Mouse (Mus musculus) liver, embryonic 12.5 days (tissue): ENCODE data around the gene Slc22a23. TPM values are rescaled to one million over a fixed set of nuclear protein-coding genes. Genes with fewer than 3 reads are reported as not detected.

Source experiments
- ATAC-seq: fragments of 200-750 bp; cut with Nextera tagmentation; 2 replicates; pipeline ENCODE4 v1.8.0; 2017; ENCODE audit warnings: moderate number of reproducible peaks, mild to moderate bottlenecking, moderate library complexity
- H3K27ac ChIP-seq: fragments of 300-500 bp; sonication (generic); 2 replicates; pipeline ENCODE4 v1.5.1; 2016; ENCODE audit warnings: mild to moderate bottlenecking
- H3K27me3 ChIP-seq: fragments of 300-500 bp; sonication (generic); replicated peaks from 2 replicates; pipeline ENCODE4 v1.6.1; 2016; ENCODE audit warnings: mild to moderate bottlenecking, moderate library complexity
- H3K36me3 ChIP-seq: fragments of 300-500 bp; sonication (generic); 2 replicates; pipeline ENCODE4 v1.6.1; 2016; ENCODE audit warnings: mild to moderate bottlenecking, moderate library complexity
- H3K4me1 ChIP-seq: fragments of 300-500 bp; sonication (generic); 2 replicates; pipeline ENCODE4 v1.6.1; 2016
- H3K4me2 ChIP-seq: fragments of 300-500 bp; sonication (generic); 2 replicates; pipeline ENCODE4 v1.6.1; 2016; ENCODE audit warnings: mild to moderate bottlenecking, moderate library complexity
- H3K4me3 ChIP-seq: fragments of 300-500 bp; sonication (generic); 2 replicates; pipeline ENCODE4 v1.5.1; 2016; ENCODE audit warnings: mild to moderate bottlenecking, moderate library complexity
- H3K9ac ChIP-seq: fragments of 300-500 bp; sonication (generic); 2 replicates; pipeline ENCODE4 v1.6.1; 2016; ENCODE audit warnings: mild to moderate bottlenecking, moderate library complexity
- H3K9me3 ChIP-seq: fragments of 300-500 bp; sonication (generic); replicated peaks from 2 replicates; pipeline ENCODE4 v1.6.1; 2016; ENCODE audit warnings: mild to moderate bottlenecking, moderate library complexity
- WGBS: fragments of 180-500 bp; shearing (Covaris S2); methylation state at CpG from one replicate; pipeline ENCODE4 v1.1.7; 2016; ENCODE audit not compliant: insufficient replicate concordance; 5-methylcytosine and 5-hydroxymethylcytosine counted together
- polyA plus RNA-seq: library from polyadenylated mRNA; unstranded; fragments of >200 nt; fragmentation: Nextera tagmentation; extraction: Ambion mirVana; gene quantifications from 2 replicates; pipeline ENCODE4 v1.2.1, GENCODE M21; 2016

The Slc22a23 gene
- polyA plus RNA-seq, 1 experiment from 2014 or later = 13.8 TPM

DNA sequence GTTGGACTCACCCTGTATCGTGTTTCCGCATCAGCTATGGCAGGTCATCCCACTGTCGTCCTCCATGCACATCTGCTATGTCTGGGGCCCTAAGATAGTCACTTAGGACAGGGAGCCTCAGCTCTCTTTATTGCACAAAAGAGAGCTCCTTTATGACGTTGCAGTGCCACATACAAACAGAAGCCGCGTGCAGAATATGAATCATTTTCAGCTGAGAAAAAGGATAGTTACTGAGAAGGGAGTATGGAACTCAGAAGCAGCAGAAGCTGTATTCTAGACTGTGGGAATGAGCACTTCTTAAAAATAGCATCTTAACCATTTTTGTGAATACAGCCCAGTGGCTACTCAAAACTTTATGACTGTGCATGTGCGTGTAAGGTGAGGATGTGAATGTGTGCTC lies 87.8 kb downstream of the Slc22a23 start:
- peaks cover 85% of the 10 kb centered on the region for H3K4me1 ChIP-seq

DNA sequence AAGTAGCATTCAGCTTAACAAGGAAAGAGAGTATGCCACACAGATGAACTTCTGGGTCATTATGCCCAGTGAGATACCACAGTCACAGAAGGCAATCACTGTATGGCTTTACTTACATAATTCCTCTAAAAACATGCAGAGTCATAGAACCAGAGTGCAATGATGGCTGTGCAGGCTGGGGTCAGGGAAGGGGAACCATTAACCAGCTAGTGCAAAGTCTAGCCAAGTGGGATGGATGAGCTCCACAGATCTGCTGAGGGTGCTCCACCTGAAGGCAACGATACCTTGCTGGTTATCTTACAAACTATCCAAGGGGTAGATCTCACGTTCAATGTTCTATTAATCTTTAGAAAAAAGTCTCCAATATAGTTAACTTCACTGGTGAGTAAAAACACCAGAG lies 88.3 kb downstream of the Slc22a23 start:
- WGBS = 84% methylated on average over 2 of the region's 2 CpGs
- no peak overlapping the region for H3K4me2 ChIP-seq
- H3K27ac ChIP-seq = no peak overlapping the region
- ATAC-seq = no peak
- peaks cover 66% of the 10 kb centered on the region for H3K36me3 ChIP-seq
- H3K4me3 ChIP-seq = no peak overlapping the region
- H3K27me3 ChIP-seq = no peaks in the 10 kb centered on the region
- H3K9ac ChIP-seq = no peak overlapping the region
- H3K4me1 ChIP-seq = peaks cover 85% of the 10 kb centered on the region
- H3K9me3 ChIP-seq = no peaks in the 10 kb centered on the region

More for the DNA sequence above, 87.8 kb downstream of the Slc22a23 start:
- ATAC-seq = no peak
- no peaks in the 10 kb centered on the region for H3K27me3 ChIP-seq
- H3K36me3 ChIP-seq = peaks cover 62% of the 10 kb centered on the region
- H3K9me3 ChIP-seq = no peaks in the 10 kb centered on the region
- no peak overlapping the region for H3K4me3 ChIP-seq
- WGBS = 81% methylated on average over 7 of the region's 7 CpGs
- no peak overlapping the region for H3K4me2 ChIP-seq
- H3K27ac ChIP-seq = no peak overlapping the region
- H3K9ac ChIP-seq = no peak overlapping the region

DNA sequence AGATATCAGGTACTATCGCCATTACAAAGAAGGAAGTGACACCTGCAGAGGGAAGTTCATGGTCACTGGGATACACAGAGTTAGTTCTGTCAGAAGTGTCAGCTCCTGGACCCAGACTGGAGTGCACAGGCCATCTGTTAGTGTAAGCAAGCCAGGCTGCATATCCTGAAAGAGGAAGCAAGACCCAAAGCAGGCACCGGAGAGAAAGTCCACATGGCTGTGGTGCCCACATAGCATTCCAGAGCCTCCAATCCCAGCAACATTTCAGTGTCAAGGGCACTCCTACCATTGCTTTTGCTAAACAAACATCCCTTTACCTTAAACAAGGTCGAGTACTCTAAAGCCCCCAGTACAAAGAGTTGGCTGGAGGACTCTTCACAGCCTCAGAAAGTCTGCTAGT lies 89.7 kb downstream of the Slc22a23 start:
- WGBS = 35% methylated on average over 3 of the region's 3 CpGs
- H3K9ac ChIP-seq = no peak overlapping the region
- peaks cover 61% of the 10 kb centered on the region for H3K36me3 ChIP-seq
- no peaks in the 10 kb centered on the region for H3K27me3 ChIP-seq
- no peak for ATAC-seq
- H3K9me3 ChIP-seq = no peaks in the 10 kb centered on the region
- H3K27ac ChIP-seq = peak overlapping the region; percentile 66
- no peak overlapping the region for H3K4me3 ChIP-seq
- peaks cover 72% of the 10 kb centered on the region for H3K4me1 ChIP-seq
- no peak overlapping the region for H3K4me2 ChIP-seq

DNA sequence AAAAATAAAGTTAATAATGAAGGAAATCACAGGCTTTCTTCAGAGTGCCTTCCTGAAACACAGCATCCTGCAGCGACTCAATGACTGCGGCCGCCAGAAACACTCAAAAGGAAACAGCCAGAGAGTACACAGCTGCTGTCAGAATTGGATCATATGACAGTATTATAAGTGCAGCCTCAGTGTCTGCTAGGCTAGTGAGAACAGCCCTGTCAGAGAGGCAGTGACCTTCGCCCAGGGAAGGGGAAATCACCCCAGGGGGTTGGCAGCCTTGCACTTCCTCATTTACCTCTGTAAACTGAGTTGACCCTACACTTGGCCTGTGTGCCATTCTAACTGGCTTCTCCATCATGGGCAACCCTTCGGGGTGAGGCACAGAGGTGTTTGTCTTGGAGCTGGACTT lies 90.3 kb downstream of the Slc22a23 start:
- Histone ChIP-seq H3K36me3 (peaks cover 60% of the 10 kb centered on the region), H3K9ac (no peak overlapping the region), H3K4me2 (peak overlapping the region; percentile 28), H3K4me3 (no peak overlapping the region), H3K27ac (peak overlapping the region; percentile 66), H3K4me1 (peaks cover 66% of the 10 kb centered on the region), H3K27me3 (no peaks in the 10 kb centered on the region), H3K9me3 (no peaks in the 10 kb centered on the region)
- peak; percentile 33 for ATAC-seq
- WGBS = 69% methylated on average over 5 of the region's 5 CpGs

DNA sequence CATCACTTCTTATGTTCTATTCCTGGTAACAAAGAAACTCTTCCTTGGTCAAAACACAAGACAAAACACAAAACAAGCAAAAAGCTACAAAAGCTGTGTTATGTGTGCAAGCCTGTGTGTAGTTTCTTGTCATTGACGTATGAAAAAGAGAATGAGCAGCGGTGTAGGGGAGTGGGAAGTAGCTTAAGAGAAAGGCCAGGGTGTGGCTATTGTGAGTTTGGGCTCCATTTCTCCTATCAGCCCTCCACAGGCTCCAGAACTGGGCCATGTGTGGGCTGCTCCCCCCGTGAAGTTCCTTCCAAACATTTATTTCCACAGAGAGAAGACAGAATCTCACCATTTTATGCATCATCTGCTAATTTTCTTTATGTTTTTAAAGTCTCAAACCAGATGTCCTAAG lies 91.2 kb downstream of the Slc22a23 start:
- Histone ChIP-seq H3K4me2 (peak overlapping the region; percentile 28), H3K4me3 (no peak overlapping the region), H3K9me3 (no peaks in the 10 kb centered on the region), H3K27me3 (no peaks in the 10 kb centered on the region), H3K36me3 (peaks cover 57% of the 10 kb centered on the region), H3K9ac (no peak overlapping the region), H3K27ac (peak overlapping the region; percentile 66; the same call in 1 of the 2 replicates), H3K4me1 (peaks cover 65% of the 10 kb centered on the region)
- 37% methylated on average over 3 of the region's 3 CpGs for WGBS
- peak; percentile 81 for ATAC-seq

DNA sequence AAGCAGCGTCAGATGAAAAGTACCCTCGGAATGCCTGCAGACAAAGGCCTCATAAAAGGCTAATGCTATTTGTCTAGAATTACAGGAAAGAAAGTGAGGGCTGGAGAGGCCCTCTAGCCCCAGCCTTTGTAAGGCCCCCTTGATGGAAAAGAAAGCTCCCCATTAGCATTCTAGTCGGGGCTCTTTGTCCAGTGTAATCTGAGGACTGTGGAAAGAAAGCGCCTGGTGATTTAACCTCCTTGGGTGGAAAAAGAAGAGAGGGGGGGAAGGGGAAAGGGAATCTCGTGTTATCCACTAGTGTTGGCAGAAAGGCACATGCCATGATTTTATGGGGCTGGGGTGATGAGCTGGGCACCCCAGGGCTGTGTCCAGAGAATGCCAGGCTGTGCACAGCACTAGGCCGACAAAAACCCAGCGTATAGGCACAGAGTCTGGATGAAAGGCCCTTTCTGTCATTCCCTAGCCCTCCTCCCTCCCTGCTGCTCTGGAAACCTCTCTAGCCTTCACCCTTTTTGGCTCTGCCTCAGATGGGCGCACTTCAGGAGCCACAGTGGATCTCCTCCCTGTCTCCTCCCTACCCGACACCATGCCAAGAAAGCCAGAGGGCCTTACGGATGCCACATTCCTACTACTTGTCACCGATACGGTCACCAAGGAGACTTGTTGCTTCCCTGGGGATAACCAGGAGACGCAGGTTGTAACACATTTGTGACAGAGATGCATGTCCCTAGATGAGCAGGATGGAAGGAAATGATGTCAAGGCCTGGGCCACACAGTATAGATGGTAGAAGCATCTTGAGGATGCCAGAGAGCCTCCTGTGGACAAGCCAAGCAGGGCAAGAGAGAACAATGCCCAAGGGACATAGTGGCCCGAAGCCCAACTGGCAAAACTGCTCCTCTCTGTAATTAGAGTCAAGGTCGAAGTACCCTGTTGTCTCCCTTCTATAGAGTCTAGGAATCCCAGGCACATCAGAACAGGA lies 95.8 kb downstream of the Slc22a23 start:
- H3K4me2 ChIP-seq = no peak overlapping the region
- no peaks in the 10 kb centered on the region for H3K27me3 ChIP-seq
- peaks cover 50% of the 10 kb centered on the region for H3K36me3 ChIP-seq
- H3K4me3 ChIP-seq = no peak overlapping the region
- WGBS = 84% methylated on average over 15 of the region's 15 CpGs
- H3K27ac ChIP-seq = no peak overlapping the region
- H3K4me1 ChIP-seq = peaks cover 38% of the 10 kb centered on the region
- no peak overlapping the region for H3K9ac ChIP-seq
- H3K9me3 ChIP-seq = no peaks in the 10 kb centered on the region
- ATAC-seq = no peak

DNA sequence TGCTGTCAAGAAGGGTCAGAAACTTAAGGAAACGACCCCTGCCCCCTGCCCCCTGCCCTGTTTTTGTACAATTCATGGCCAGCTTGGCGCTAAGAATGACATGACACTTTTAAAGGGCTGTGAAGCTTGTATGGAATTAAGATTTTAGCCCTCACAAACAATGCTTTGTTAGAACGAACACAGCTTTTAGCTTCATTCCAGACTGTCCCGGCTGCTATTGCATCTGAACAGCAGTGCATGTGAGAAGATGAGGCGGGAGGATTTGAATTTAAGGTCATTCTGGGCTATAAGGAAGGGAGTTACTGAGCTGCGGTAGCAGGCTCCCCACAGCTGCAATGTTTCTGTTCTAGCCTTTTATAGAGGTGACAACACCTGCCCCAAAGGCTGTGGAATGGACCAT lies 96.9 kb downstream of the Slc22a23 start:
- Histone ChIP-seq H3K4me1 (peaks cover 27% of the 10 kb centered on the region), H3K9me3 (no peaks in the 10 kb centered on the region), H3K4me2 (no peak overlapping the region), H3K27me3 (no peaks in the 10 kb centered on the region), H3K9ac (no peak overlapping the region), H3K27ac (no peak overlapping the region), H3K4me3 (no peak overlapping the region), H3K36me3 (peaks cover 53% of the 10 kb centered on the region)
- 77% methylated on average over 6 of the region's 6 CpGs for WGBS
- ATAC-seq = no peak

DNA sequence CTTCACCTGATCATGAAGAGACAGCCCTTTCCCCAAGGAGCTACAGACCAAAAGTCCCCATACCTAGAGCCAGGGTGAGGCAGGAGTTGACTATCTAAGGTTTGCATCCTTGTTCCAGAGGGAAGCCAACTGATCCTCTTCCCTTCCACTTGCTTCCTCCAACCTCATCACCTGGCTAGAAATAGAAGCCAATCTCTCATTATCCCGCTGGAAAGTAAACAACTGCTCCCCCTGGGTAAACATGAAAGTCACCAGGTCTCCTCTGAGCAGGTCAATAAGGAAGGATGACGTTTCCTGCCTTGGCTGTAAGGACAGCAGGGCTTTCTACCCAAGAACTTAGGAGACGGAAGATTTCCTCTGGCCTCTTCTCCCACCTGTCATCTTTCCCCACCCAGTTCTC lies 98.2 kb downstream of the Slc22a23 start:
- no peaks in the 10 kb centered on the region for H3K27me3 ChIP-seq
- 70% methylated on average over 3 of the region's 3 CpGs for WGBS
- H3K4me3 ChIP-seq = no peak overlapping the region
- ATAC-seq = no peak
- peaks cover 32% of the 10 kb centered on the region for H3K4me1 ChIP-seq
- peaks cover 47% of the 10 kb centered on the region for H3K36me3 ChIP-seq
- no peak overlapping the region for H3K27ac ChIP-seq
- no peak overlapping the region for H3K9ac ChIP-seq
- H3K4me2 ChIP-seq = no peak overlapping the region
- H3K9me3 ChIP-seq = no peaks in the 10 kb centered on the region

DNA sequence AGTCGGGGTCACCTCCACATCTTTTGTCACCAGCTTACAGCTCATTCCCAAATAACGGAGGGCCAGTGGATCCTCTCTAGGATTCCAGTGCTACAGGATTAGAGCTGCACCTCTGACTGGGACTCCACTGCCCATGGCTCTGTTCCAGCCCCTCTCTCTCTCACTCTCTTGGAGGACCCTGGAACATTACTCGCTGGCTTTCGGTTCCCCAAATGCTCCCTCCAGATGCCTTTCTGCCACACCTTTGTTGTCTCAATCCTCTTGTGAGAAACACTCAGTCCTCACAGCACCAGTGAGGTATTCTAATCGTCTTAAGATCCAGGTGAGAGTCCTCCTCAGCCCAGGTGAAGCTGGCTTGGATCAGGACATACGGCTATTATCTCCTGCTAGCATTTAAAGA lies 99.8 kb downstream of the Slc22a23 start:
- Histone ChIP-seq H3K27ac (no peak overlapping the region), H3K4me2 (no peak overlapping the region), H3K9ac (no peak overlapping the region), H3K4me1 (peaks cover 38% of the 10 kb centered on the region), H3K27me3 (no peaks in the 10 kb centered on the region), H3K4me3 (no peak overlapping the region), H3K9me3 (no peaks in the 10 kb centered on the region), H3K36me3 (peaks cover 54% of the 10 kb centered on the region)
- ATAC-seq = no peak
- WGBS = 82% methylated on average over 6 of the region's 6 CpGs

DNA sequence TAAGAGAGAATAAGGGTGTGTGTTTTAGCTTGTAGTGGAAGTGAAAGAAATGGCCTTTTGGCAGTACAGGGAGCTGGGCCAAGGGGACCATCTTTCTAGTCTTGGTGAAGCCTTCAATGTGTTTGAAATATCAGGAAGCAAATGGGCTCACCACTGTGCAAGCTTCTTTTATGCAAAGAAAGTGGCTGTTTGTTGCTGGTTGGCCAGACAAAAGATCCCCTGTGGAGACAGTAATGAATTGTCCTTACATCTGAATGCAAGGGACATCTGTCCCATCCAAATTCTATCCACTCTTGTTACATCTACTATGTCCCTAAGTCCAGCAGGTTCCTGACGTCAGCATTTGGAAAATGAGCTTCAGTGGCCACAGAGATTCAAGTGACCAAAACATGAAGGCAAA lies 100.8 kb downstream of the Slc22a23 start:
- no peaks in the 10 kb centered on the region for H3K9me3 ChIP-seq
- 87% methylated on average over 1 of the region's 1 CpGs for WGBS
- no peak for ATAC-seq

DNA sequence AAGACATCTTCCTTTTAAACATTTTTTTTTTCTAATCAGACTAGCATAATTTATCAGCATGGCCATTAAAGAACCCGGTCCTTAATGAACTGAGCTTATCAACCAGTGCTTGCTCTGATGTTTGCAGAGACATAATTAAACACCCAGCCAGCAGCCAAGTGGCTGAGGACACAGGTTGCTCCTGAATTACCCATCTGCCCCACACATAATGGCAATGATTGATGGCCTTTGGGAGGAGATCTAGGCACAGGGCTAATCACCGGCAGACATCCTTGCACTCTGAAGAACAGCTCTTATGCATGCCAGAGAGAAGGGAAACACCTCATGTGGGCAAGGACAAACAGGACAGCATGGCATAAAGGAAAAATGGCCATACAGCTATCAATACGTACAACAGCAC lies 102.8 kb downstream of the Slc22a23 start:
- no peak for ATAC-seq

More for the DNA sequence above, 100.8 kb downstream of the Slc22a23 start:
- Histone ChIP-seq H3K4me1 (peaks cover 36% of the 10 kb centered on the region), H3K9ac (no peak overlapping the region), H3K4me3 (no peak overlapping the region), H3K36me3 (peaks cover 44% of the 10 kb centered on the region), H3K27ac (no peak overlapping the region), H3K4me2 (no peak overlapping the region), H3K27me3 (no peaks in the 10 kb centered on the region)

DNA sequence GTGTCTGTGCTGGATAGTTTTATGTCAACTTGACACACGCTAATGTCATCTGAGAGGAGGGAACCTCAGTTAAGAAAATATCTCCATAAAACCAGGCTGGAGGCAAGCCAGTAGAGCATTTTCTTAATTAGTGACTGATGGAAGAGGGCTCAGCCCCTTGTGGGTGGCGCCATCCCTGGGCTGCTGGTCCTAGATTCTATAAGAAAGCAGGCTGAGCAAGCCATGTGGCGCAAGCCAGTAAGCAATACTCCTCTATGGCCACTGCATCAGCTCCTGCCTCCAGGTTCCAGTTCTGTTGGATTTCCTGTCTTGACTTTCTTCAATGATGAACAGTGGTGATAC lies 104.9 kb downstream of the Slc22a23 start:
- H3K9me3 ChIP-seq = no peaks in the 10 kb centered on the region
- no peak overlapping the region for H3K9ac ChIP-seq
- H3K27ac ChIP-seq = no peak overlapping the region
- peaks cover 23% of the 10 kb centered on the region for H3K4me1 ChIP-seq
- H3K36me3 ChIP-seq = peaks cover 33% of the 10 kb centered on the region
- no peak overlapping the region for H3K4me2 ChIP-seq
- ATAC-seq = no peak
- 84% methylated on average over 3 of the region's 3 CpGs for WGBS
- H3K4me3 ChIP-seq = no peak overlapping the region
- H3K27me3 ChIP-seq = no peaks in the 10 kb centered on the region

More for the DNA sequence above, 102.8 kb downstream of the Slc22a23 start:
- Histone ChIP-seq H3K4me3 (no peak overlapping the region), H3K9ac (no peak overlapping the region), H3K27ac (no peak overlapping the region), H3K4me2 (no peak overlapping the region), H3K36me3 (peaks cover 43% of the 10 kb centered on the region), H3K9me3 (no peaks in the 10 kb centered on the region), H3K27me3 (no peaks in the 10 kb centered on the region), H3K4me1 (peaks cover 33% of the 10 kb centered on the region)
- 66% methylated on average over 3 of the region's 3 CpGs for WGBS
